Mouse (Mus musculus) testis, adult 2 months (tissue): ENCODE measurements around the gene Fcho1.
"Not testable (repeated sequence)": the region's sequence is repeated elsewhere in the genome, so short reads cannot be mapped to it uniquely, and the experiment has no call there.

ENCODE experiments used
- CTCF ChIP-seq: fragments of 200-500 bp; IDR thresholded peaks from 2 replicates; pipeline ENCODE4 v1.5.1; 2012; ENCODE audit warnings: low read depth, mild to moderate bottlenecking, inconsistent platforms, low read length, moderate library complexity; ENCODE audit not compliant: control insufficient read depth, insufficient read depth, insufficient replicate concordance
- POLR2A ChIP-seq: fragments of 200-500 bp; IDR thresholded peaks from 2 replicates; pipeline ENCODE4 v1.6.1; 2012; ENCODE audit warnings: low read depth, mild to moderate bottlenecking, inconsistent platforms, low read length, moderate library complexity; ENCODE audit not compliant: control insufficient read depth

- TF ChIP-seq CTCF, POLR2A: not testable (repeated sequence)
These were observed 26.7 kb upstream of the Fcho1 start for GRCm38 (mm10) chr8:71752263-71752662.
